Mouse (Mus musculus) monocyte, adult 5-6 weeks (primary cell): Measurements from ENCODE around the gene Hist1h2bh. TPM values are rescaled to one million over a fixed set of nuclear protein-coding genes. Genes with fewer than 3 reads are reported as not detected.
A peak's percentile ranks its signal among the peaks of the same experiment; 100 is the strongest.
"Not testable (repeated sequence)": the region's sequence is repeated elsewhere in the genome, so short reads cannot be mapped to it uniquely, and the experiment has no call there.

Source experiments
- ATAC-seq: fragments of 153-309, 156-312 bp; replicated peaks from 2 replicates; pipeline ENCODE4 v1.8.0; 2017; ENCODE audit warnings: mild to moderate bottlenecking; ENCODE audit not compliant: low TSS enrichment, insufficient number of reproducible peaks, severe bottlenecking, poor library complexity, low FRiP score
- total RNA-seq: library from RNA; stranded (forward); fragments of 200-1000, 200-491, 200-594 nt; gene quantifications from 3 replicates; pipeline ENCODE4 v1.2.3, GENCODE M21; 2017

The Hist1h2bh gene
- total RNA-seq, result 0.21 to 4.4 TPM (median 2.1 TPM) in 3 replicates

DNA sequence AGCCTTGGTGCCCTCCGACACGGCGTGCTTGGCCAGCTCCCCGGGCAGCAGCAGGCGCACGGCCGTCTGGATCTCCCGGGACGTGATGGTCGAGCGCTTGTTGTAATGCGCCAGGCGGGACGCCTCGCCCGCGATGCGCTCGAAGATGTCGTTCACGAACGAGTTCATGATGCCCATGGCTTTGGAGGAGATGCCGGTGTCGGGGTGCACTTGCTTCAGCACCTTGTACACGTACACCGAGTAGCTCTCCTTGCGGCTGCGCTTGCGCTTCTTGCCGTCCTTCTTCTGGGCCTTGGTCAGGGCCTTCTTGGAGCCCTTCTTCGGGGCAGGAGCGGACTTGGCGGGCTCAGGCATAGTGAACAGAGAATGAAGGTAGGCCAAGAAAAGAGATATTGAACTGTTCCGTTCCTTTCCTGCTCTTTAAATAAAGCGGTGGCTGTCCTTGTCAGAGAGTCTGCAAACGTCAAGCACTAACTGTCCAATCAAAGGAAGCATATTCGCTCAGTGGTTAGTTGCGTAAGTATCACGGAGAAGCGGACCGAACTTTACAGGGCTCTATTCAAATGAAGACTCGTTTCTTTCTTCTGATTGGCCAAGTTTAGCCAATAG is at the start of gene Hist1h2bh:
Hist1h2bh (minus strand) TSS at position 394 of the 609 bp plus-strand sequence.
- ATAC-seq, result peak; percentile 98

DNA sequence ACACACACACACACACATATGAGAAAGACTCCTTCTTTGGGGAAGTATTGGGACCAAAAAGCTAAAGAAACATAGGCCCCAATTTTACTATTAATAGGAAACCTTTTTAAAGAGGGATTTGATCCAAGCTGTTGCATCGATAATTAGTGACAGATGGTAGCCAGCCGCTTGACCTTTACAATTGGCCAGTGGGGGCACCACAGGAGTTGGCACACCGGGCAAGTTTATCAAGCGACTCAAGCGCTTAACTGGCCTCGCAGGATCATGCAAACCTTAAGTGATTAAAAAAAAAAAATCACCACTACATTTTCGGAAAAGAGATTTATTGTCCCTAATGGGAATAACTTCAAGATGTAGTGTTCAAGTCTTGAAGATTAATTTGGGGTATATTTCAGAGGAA is 49.4 kb upstream of the Hist1h2bh start:
- no peak for ATAC-seq

DNA sequence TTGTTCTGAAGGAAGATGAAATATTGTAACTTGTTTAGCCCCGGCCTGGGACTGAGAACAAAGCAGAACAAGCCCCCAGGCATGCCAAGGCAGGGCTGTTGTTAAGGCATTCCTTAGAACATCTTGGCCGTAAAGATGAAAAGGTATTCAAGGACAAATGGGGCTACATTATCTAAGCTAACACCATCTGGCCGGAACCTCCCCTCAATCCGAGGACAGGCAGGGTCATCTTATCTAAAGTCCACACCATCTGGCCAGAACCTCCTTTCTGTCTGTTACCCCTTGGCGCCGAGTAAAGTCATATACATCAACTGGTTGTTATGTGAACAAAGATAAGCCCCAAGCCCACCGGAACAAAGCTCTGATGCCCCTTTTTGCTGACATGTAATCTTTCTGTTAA is 48.7 kb upstream of the Hist1h2bh start:
- not testable (repeated sequence) for ATAC-seq

DNA sequence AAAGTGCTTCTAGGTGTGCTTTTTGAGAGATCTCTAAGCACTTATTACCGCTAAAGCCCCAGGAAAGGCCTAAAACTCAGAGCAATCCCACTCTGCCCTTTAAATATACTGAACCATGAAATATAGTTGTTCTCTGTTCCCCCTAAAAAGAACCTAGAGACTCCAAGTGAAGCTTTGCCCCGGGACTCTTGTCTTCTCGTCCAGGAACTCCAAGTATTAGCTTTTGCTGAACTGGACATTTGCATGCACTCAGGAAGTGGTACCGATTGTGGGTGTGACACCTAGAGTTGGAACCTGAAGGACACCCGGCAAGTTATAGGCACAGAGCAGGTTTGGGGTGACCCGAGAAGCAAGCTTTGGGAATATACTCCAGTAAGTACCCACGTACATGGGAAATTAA is 48.0 kb upstream of the Hist1h2bh start:
- no peak for ATAC-seq

DNA sequence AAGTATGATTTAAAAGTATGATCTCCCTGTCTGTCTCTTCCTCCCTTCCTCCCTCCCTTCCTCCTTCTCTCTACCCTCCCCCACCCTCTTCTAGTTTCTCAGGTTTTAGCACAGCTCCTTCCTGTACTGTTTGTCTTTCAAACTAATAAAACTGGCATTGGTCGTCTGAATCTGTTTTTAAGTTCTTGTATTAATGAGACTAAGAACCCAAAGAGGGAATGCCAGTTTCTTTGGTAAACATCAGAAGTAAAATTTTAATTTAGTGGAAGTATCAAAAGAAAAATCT is 43.7 kb upstream of the Hist1h2bh start:
- no peak for ATAC-seq

DNA sequence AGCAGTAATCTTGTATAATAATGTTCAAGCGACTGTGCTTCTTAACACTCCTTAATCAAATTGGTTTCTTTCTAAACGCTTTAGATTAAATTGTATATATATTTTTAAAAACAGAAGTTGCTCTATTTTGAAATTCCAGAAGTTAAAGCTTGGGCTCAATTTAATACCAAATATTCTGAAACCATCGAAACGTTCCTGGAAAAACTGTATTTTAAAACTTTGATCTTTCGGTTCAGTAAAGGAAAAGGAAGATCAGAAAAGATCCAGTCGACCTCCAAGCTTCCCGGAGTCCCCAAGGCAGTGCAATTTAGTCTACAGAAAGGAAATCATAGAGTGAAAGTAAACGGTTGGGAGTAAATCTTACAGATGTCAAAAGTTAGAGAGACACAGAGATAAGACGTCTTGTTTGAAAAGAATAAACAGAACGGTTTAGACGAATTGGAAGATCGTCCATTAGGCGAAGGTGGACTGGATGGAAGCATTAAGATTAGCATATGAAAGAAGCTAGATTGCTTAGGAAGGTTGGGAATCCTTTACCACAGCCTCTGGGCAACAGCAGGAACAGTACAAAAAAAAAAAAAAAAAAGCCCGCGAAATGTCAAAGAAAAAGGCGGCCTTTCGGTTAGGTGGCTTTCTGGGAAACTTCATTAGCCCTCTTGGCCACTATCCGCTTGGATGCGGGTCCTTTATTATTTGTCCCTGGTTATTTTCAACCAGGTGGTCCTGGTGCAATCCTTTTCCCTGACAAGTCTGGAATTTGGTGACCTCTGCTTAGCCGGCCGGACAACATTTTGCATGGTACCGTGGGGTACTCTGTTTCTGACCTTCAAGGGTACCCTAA is 43.1 kb upstream of the Hist1h2bh start:
- ATAC-seq, result no peak

DNA sequence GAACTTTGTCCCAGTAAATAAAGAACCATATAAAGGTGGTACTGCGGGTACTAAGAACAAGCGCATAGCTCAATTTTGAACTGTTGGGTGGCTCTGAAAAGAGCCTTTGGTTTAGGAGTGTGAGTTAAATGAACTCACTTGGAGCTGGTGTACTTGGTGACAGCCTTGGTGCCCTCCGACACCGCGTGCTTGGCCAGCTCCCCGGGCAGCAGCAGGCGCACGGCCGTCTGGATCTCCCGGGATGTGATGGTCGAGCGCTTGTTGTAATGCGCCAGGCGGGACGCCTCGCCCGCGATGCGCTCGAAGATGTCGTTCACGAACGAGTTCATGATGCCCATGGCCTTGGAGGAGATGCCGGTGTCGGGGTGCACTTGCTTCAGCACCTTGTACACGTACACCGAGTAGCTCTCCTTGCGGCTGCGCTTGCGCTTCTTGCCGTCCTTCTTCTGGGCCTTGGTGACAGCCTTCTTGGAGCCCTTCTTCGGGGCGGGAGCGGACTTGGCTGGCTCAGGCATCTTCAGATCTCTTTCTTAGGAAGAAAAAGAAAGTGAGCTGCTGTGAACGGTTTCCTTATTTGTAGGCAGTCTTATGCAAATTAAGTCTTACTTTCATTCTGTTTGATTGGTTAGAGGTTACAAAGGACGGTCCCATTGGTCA is 42.4 kb upstream of the Hist1h2bh start:
- ATAC-seq, result peak; percentile 78

DNA sequence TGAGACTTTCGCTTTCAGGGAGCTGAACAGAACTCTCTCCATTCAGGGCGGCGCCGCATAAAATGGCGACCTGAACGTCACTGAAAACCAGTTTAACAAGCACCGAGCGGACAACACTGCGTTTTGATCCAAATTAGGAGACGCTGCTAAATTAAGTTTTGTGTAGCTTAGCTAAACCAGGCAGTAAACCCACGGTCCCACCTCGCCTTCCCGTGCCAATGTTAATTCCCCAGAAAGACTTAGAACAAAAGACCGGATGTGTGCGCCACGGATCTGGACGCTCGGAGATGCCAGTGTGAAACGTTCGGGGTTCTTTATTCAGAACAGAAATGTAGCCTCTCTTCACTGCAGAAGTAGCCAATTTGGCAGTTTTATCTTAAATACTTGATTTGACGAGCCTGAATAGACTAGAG is 41.8 kb upstream of the Hist1h2bh start:
- ATAC-seq, result peak; percentile 64

DNA sequence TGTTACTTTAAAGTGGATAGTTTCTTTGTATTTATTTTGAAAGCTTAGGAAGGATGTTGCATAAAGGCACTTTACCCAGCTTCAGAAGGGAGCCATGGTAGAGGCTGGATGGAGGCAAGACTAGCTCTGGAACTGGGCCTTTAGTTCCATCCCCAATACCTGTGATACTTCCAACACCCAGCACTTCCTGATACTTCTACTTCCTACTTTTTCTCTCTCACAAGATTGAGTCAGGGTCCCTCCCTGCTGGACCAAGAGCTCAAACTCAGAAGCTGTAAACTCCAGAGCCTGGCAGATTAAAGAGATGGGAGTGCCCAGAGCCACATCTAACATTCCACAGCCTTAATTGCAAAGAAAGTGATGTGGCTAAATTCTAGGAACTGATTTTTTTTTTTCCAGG is 41.1 kb upstream of the Hist1h2bh start:
- no peak for ATAC-seq

DNA sequence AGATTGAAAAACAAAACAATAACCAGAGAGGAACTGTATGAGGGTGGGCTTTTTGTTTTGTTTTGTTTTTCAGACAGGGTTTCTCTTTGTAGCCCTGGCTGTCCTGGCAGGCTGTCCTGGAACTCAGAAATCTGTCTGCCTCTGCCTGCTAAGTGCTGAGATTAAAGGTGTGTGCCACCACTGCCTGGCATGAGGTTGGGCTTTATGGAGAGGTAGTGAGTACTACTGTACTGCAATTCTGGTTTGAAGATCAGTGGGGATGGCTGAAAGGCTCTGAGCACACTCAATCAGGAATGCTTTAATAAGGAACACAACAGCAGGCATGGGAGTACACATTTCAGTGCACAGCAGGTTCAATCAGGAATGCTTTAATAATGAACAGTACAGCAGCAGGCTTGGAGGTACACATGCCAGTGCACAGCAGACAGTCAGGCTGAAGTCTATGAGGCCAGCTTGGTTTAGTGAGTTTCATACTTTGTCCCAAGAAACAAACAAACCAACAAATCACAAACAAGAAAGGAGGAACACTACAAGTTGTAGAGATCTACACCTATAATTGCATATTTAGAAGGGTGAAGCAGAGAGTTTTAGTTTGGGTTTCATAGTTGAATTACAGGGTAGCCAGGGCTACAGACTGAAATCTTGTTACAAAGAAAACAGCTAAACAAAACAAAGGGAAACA is 40.3 kb upstream of the Hist1h2bh start:
- ATAC-seq, result no peak

DNA sequence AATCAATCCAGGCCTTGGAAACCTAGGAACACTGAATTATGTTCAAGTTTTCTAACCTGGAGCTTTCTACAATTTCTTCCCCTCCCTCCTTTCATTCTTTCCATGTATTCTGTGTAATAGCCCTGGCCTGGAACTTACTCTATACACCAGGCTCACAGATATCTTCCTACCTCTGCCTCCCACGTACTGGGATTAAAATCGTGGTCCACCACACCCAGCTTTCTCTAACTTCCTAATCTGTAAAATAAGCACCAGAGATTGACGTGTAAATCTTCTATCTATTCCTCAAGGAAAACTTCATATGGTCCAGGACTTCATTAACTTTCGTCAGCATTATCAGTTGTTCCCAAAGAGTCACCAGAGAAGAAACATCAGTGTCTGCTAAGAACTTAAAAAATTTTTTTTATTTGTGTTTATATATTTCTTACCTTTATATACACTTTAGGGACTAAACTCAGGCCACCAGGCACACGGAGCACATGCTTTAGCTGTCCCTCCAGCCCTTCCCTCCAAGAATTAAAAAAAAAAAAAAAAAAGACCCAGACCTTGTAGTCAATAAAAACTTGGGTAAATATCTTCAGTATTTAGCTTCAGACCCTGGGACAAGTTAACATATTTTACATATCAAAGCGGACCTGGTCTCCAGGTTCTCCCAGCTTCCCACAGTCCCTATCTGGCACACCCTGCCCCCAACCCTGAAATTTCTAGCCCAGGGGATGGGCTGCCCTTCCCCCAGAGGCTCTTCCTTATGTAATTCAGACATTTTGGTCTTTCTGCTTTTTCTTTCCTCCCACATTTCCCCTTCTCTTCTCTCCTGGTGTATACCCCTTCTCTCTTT is 39.2 kb upstream of the Hist1h2bh start:
- no peak for ATAC-seq

DNA sequence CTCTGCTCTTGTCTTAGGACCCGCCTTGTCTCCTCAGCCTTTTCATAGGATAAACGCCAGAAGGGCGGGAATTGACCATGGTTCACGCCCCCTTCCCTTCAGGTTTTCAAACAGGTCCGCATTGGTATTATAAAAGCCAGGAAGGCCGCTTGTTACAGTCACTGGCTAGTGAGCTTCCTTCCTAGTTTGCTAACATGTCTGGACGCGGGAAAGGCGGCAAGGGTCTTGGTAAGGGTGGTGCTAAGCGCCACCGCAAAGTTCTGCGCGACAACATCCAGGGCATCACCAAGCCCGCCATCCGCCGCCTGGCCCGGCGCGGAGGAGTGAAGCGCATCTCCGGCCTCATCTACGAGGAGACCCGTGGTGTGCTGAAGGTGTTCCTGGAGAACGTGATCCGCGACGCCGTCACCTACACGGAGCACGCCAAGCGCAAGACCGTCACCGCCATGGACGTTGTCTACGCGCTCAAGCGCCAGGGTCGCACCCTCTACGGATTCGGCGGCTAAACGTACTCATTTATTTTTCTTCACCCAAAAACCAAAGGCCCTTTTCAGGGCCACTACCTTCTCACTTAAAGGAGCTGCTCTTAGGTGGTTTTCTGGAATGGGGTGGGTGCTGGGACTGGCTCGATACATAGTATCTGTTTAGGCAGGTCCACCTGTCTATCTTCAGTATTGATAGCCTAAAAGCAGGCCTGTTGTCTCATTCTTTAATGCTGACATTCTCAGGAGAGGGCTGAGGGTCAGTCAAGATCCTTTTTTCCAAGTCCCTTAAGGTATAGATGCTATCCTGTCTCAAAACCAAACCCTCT is 38.4 kb upstream of the Hist1h2bh start, which contains the start of gene Hist1h4d:
Hist1h4d (plus strand) TSS at position 191 of the 811 bp plus-strand sequence.
- peak; percentile 92 for ATAC-seq

DNA sequence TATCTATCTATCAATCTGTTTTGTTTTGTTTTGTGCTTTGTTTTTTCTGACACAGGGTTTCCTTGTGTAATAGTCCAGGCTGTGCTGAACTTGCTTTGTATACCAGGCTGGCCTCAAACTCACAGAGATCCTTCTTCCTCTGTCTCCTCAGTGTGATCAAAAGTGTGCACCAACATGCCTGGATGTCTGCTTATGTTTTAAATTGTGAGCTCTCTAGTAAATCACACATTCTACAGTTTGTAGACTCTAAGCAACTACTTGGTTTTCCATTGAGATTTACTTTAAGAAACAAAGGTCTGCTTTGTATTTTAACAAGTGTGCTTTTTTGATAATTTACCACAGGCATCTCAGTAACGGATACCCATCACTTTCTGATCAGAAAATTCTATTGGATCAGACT is 34.6 kb upstream of the Hist1h2bh start:
- no peak for ATAC-seq

DNA sequence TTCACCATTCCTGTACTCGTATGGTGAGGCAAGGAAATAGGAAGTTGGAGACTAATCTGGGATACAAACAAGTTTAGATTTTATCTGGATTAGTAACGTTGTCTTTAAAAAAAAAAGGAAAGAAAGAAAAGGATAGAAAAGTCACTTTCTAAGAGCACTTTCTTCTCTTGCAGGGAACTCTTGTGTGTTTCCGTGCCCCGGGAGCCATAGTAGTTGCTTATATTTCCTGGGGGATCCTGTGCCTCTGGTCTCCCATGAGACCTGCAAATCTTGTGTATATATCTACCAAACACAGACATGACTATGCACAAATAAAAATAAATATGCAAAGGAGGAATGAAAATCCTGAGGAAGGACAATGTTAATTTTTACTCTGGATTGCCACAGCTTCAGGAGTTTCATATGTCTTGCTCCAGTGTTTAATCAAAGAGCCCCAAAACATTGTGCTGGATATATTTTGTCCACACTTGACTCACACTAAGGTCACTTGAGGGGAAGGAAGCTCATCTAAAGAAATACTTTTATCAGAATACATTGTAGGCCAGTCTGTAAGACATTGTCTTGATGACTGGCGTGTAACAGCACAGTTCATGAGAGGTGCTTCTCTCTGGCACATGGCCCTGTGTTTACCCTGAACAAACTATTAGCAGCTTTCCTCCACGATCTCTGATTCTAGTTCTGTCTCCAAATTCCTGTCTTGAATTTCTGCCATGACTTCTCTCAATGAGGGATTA is 33.9 kb upstream of the Hist1h2bh start:
- ATAC-seq, result no peak

DNA sequence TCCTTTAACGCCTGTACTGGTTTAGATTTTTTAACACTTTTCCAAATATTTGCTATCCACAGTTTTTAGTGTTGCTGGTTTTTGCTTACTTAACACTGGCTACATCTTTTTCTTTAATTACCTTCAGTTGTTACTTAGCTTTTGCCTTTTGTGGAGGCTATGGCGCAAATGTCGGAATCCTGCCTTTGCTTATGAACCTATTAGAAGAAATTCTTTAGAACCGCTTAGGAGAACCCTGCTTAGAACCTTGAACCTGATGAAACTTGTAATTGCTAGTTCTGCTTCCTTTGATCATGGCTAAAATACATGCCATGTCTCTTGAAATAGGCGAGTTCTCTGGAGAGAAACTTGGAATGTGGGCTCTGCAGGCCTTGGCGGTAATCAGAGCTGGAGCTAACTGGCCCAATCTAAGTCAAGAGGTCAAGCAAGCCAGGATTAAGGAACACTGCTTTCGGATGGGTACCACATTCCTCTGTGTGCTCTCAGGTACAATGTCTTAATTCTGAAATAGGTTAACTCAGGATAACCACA is 33.2 kb upstream of the Hist1h2bh start:
- ATAC-seq, result no peak

DNA sequence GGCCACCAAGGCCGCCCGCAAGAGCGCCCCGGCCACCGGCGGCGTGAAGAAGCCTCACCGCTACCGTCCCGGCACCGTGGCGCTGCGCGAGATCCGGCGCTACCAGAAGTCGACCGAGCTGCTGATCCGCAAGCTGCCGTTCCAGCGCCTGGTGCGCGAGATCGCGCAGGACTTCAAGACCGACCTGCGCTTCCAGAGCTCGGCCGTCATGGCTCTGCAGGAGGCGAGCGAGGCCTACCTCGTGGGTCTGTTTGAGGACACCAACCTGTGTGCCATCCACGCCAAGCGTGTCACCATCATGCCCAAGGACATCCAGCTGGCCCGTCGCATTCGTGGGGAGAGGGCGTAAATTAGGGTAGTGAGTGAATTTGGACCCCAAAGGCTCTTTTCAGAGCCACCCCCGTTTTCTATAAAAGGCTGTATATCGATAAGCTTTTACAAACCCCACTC is 32.7 kb upstream of the Hist1h2bh start:
- ATAC-seq, result not testable (repeated sequence)
